Comparison of ENCODE assay signal across 16 mouse cellular contexts in genomic region chr3:37557741-37558479, GRCm38 (mm10).
DNase-seq lines count a peak whose midpoint lies in the region; ATAC-seq and TF ChIP-seq lines count a peak whose summit lies in the region.
"Had no signal": no experiment of that assay in that cellular context is flagged by ENCODE, and none has a peak within 500 bp of the region (broad histone marks: within the 10 kb centered on the region; RNA-seq: fewer than 3 reads in every experiment).

No protein-coding gene starts in this region.

- H3K9ac ChIP-seq in intestine, embryonic 15.5 days: no peak overlapping the region
- no peak overlapping the region for H3K9ac ChIP-seq in intestine, postnatal 0 days (ENCODE audit: low read depth, low read length)
- H3K9ac ChIP-seq in liver, embryonic 15.5 days: peak overlapping the region; percentile 31
- no peak overlapping the region for H3K9ac ChIP-seq in forebrain, postnatal 0 days
- H3K9ac ChIP-seq: forebrain, embryonic 15.5 days; lung, embryonic 15.5 days; neural tube, embryonic 15.5 days had no signal

- H3K4me1 ChIP-seq in intestine, embryonic 15.5 days (replicated peaks): peaks cover 11% of the 10 kb centered on the region
- no peaks in the 10 kb centered on the region; the same call in 1 of the 2 replicates for H3K4me1 ChIP-seq in intestine, postnatal 0 days (replicated peaks; ENCODE audit: control insufficient read depth, insufficient read depth, low read length)
- peaks cover 18% of the 10 kb centered on the region for H3K4me1 ChIP-seq in embryonic facial prominence, embryonic 10.5 days
- peaks cover 87% of the 10 kb centered on the region for H3K4me1 ChIP-seq in liver, embryonic 15.5 days (replicated peaks)
- H3K4me1 ChIP-seq in forebrain, postnatal 0 days (ENCODE audit: insufficient read depth): no peaks in the 10 kb centered on the region
- H3K4me1 ChIP-seq: forebrain, embryonic 15.5 days; neural tube, embryonic 15.5 days had no signal

- H3K36me3 ChIP-seq in intestine, embryonic 15.5 days: no peaks in the 10 kb centered on the region
- no peaks in the 10 kb centered on the region for H3K36me3 ChIP-seq in intestine, postnatal 0 days (ENCODE audit: control insufficient read depth, insufficient read depth)
- H3K36me3 ChIP-seq in embryonic facial prominence, embryonic 10.5 days (replicated peaks): no peaks in the 10 kb centered on the region
- no peaks in the 10 kb centered on the region for H3K36me3 ChIP-seq in liver, embryonic 15.5 days (replicated peaks)
- no peaks in the 10 kb centered on the region for H3K36me3 ChIP-seq in forebrain, postnatal 0 days (ENCODE audit: insufficient read depth)
- H3K36me3 ChIP-seq: forebrain, embryonic 15.5 days; lung, embryonic 15.5 days; neural tube, embryonic 15.5 days had no signal

- H3K4me2 ChIP-seq in intestine, embryonic 15.5 days (replicated peaks): no peak overlapping the region
- no peak overlapping the region for H3K4me2 ChIP-seq in intestine, postnatal 0 days (replicated peaks; ENCODE audit: low read depth)
- peak overlapping the region; percentile 21; the same call in 1 of the 2 replicates for H3K4me2 ChIP-seq in liver, embryonic 15.5 days
- H3K4me2 ChIP-seq in forebrain, postnatal 0 days (ENCODE audit: low read depth): no peak overlapping the region
- H3K4me2 ChIP-seq: forebrain, embryonic 15.5 days; lung, embryonic 15.5 days; neural tube, embryonic 15.5 days had no signal

- H3K4me3 ChIP-seq in intestine, embryonic 15.5 days (replicated peaks): no peak overlapping the region
- H3K4me3 ChIP-seq in intestine, postnatal 0 days (ENCODE audit: low read depth, low read length): no peak overlapping the region
- no peak overlapping the region for H3K4me3 ChIP-seq in embryonic facial prominence, embryonic 10.5 days
- no peak overlapping the region for H3K4me3 ChIP-seq in liver, embryonic 15.5 days (replicated peaks)
- H3K4me3 ChIP-seq in forebrain, postnatal 0 days (ENCODE audit: low read depth, low read length): no peak overlapping the region
- H3K4me3 ChIP-seq: forebrain, embryonic 15.5 days; lung, embryonic 15.5 days; neural tube, embryonic 15.5 days had no signal

- H3K27me3 ChIP-seq in intestine, embryonic 15.5 days (replicated peaks): no peaks in the 10 kb centered on the region
- H3K27me3 ChIP-seq in intestine, postnatal 0 days (replicated peaks; ENCODE audit: control insufficient read depth, insufficient read depth, low read length): no peaks in the 10 kb centered on the region
- H3K27me3 ChIP-seq in embryonic facial prominence, embryonic 10.5 days (replicated peaks; ENCODE audit: low read depth, poor library complexity, severe bottlenecking): no peaks in the 10 kb centered on the region
- no peaks in the 10 kb centered on the region for H3K27me3 ChIP-seq in liver, embryonic 15.5 days
- H3K27me3 ChIP-seq in forebrain, postnatal 0 days (ENCODE audit: insufficient read depth, low read length): no peaks in the 10 kb centered on the region
- H3K27me3 ChIP-seq: CH12.LX; forebrain, embryonic 15.5 days; lung, embryonic 15.5 days; neural tube, embryonic 15.5 days had no signal

- ATAC-seq in intestine, embryonic 15.5 days: no peak
- no peak for ATAC-seq in intestine, postnatal 0 days
- peak; percentile 69 for ATAC-seq in liver, embryonic 15.5 days (ENCODE audit: insufficient read depth)
- no peak for ATAC-seq in forebrain, postnatal 0 days
- ATAC-seq: forebrain, embryonic 15.5 days; hindbrain, embryonic 16.5 days had no signal

- DNase-seq in MEL-GATA-1-ER (ENCODE audit: extremely low read depth, low read depth): peak; percentile 67
- DNase-seq in embryonic facial prominence, embryonic 10.5 days (ENCODE audit: low spot score): no peak
- DNase-seq in forebrain, postnatal 0 days: no peak
- no peak for DNase-seq in frontal cortex, postnatal 25 days (ENCODE audit: low spot score in 2 of 2)
- DNase-seq: adrenal gland, postnatal 36 days; cerebellum, adult 18-20 months; gastrocnemius, postnatal 14 days; right cerebral cortex, postnatal 14 days had no signal

- no peak for TF ChIP-seq CTCF in intestine, postnatal 0 days (IDR thresholded peaks at IDR 0.05; ENCODE audit: low read depth)
- no peak for TF ChIP-seq CTCF in forebrain, postnatal 0 days (IDR thresholded peaks at IDR 0.05; ENCODE audit: low read depth)

- WGBS in intestine, embryonic 15.5 days: 76% methylated on average over 4 of the region's 4 CpGs
- WGBS in intestine, postnatal 0 days: 72% methylated on average over 4 of the region's 4 CpGs
- WGBS in embryonic facial prominence, embryonic 10.5 days: 91% methylated on average over 4 of the region's 4 CpGs
- 15% methylated on average over 4 of the region's 4 CpGs for WGBS in liver, embryonic 15.5 days (ENCODE audit: insufficient replicate concordance)
- 86% methylated on average over 4 of the region's 4 CpGs for WGBS in forebrain, postnatal 0 days

- H3K9me3 ChIP-seq in intestine, embryonic 15.5 days: no peaks in the 10 kb centered on the region
- no peaks in the 10 kb centered on the region for H3K9me3 ChIP-seq in intestine, postnatal 0 days (ENCODE audit: control insufficient read depth)
- no peaks in the 10 kb centered on the region for H3K9me3 ChIP-seq in embryonic facial prominence, embryonic 10.5 days
- H3K9me3 ChIP-seq in liver, embryonic 15.5 days (replicated peaks): no peaks in the 10 kb centered on the region
- no peaks in the 10 kb centered on the region for H3K9me3 ChIP-seq in forebrain, postnatal 0 days (ENCODE audit: low read length)
- H3K9me3 ChIP-seq: forebrain, embryonic 15.5 days; lung, embryonic 15.5 days; neural tube, embryonic 15.5 days had no signal

- H3K27ac ChIP-seq in intestine, embryonic 15.5 days: 0 out of 2 replicates have a peak overlapping the region, but pooled peaks have one; percentile 56
- no peak overlapping the region for H3K27ac ChIP-seq in intestine, postnatal 0 days (ENCODE audit: low read depth, low read length)
- peak overlapping the region; percentile 16; the same call in 1 of the 2 replicates for H3K27ac ChIP-seq in embryonic facial prominence, embryonic 10.5 days (replicated peaks)
- peak overlapping the region; percentile 94 for H3K27ac ChIP-seq in liver, embryonic 15.5 days (replicated peaks)
- H3K27ac ChIP-seq in forebrain, postnatal 0 days (ENCODE audit: low read depth, low read length): no peak overlapping the region
- H3K27ac ChIP-seq: forebrain, embryonic 15.5 days; lung, embryonic 15.5 days; neural tube, embryonic 15.5 days had no signal

Comparison
In these comparisons a context has a peak if more than half of its experiments do, and no peak if none do; other contexts are left out.
1. H3K27ac ChIP-seq: peak in intestine, embryonic 15.5 days (single experiment), embryonic facial prominence, embryonic 10.5 days (single experiment) and liver, embryonic 15.5 days (single experiment); none in intestine, postnatal 0 days (single experiment) and forebrain, postnatal 0 days (single experiment).